In the genomic region with DNA sequence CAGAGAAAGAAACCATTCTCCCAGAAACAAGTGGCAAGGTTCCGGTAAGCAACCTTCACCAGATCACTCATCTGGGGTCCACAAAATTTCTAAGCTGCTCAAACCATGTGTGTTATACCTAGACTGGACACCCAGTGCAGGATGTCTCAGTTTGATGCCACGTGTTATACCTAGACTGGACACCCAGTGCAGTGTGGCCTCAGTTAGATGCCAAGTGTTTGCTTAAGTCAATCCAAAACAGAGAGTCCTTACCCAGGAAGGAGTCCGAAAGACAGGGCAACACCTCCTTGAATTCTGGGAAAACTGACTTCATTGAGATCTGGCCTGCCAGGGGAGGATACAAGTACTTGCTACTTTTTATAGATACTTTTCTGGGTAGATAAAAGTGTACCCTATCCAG, we compare ENCODE assay signal across 24 mouse cellular contexts.
"Had no signal": no experiment of that assay in that cellular context is flagged by ENCODE, and none has a peak within 500 bp of the region (broad histone marks: within the 10 kb centered on the region; RNA-seq: fewer than 3 reads in every experiment).

No protein-coding gene starts in this region.

- H3K4me3 ChIP-seq: liver, embryonic 12.5 days; lung, embryonic 15.5 days; megakaryocyte, embryonic 14.5 days; midbrain, embryonic 13.5 days; midbrain, embryonic 15.5 days; myocyte; neural tube, embryonic 13.5 days; neural tube, embryonic 15.5 days; stomach, embryonic 15.5 days had no signal

- H3K4me2 ChIP-seq: liver, embryonic 12.5 days; lung, embryonic 15.5 days; midbrain, embryonic 11.5 days; midbrain, embryonic 13.5 days; midbrain, embryonic 15.5 days; neural tube, embryonic 13.5 days; neural tube, embryonic 15.5 days; stomach, embryonic 15.5 days had no signal

- H3K36me3 ChIP-seq: liver, embryonic 12.5 days; lung, embryonic 15.5 days; midbrain, embryonic 13.5 days; midbrain, embryonic 15.5 days; neural tube, embryonic 13.5 days; neural tube, embryonic 15.5 days; stomach, embryonic 15.5 days had no signal

- H3K4me1 ChIP-seq: lung, embryonic 15.5 days; midbrain, embryonic 15.5 days; stomach, embryonic 15.5 days had no signal

- H3K27me3 ChIP-seq: liver, embryonic 12.5 days; lung, embryonic 15.5 days; megakaryocyte, embryonic 14.5 days; midbrain, embryonic 13.5 days; midbrain, embryonic 15.5 days; neural tube, embryonic 13.5 days; neural tube, embryonic 15.5 days; stomach, embryonic 15.5 days had no signal

- DNase-seq: lung, adult 2 months; lung, postnatal 14 days; lung, postnatal 36 days; retina, postnatal 1 day; right cerebral cortex, adult 18-20 months; right cerebral cortex, postnatal 25 days; right cerebral cortex, postnatal 4 days; thymus, adult 18-20 months; thymus, postnatal 14 days; thymus, postnatal 36 days had no signal

- H3K9ac ChIP-seq: liver, embryonic 12.5 days; liver, embryonic 14.5 days; lung, embryonic 15.5 days; midbrain, embryonic 13.5 days; midbrain, embryonic 15.5 days; neural tube, embryonic 13.5 days; neural tube, embryonic 15.5 days; stomach, embryonic 15.5 days had no signal

- ATAC-seq: liver, embryonic 12.5 days; lung, postnatal 0 days; midbrain, embryonic 13.5 days; midbrain, embryonic 15.5 days had no signal

- H3K9me3 ChIP-seq: liver, embryonic 12.5 days; lung, embryonic 15.5 days; megakaryocyte, embryonic 14.5 days; midbrain, embryonic 13.5 days; midbrain, embryonic 15.5 days; neural tube, embryonic 13.5 days; neural tube, embryonic 15.5 days; stomach, embryonic 15.5 days had no signal

- H3K27ac ChIP-seq: liver, embryonic 12.5 days; liver, embryonic 14.5 days; lung, embryonic 15.5 days; macrophage; midbrain, embryonic 13.5 days; midbrain, embryonic 15.5 days; neural tube, embryonic 13.5 days; neural tube, embryonic 15.5 days; stomach, embryonic 15.5 days; stomach, postnatal 0 days had no signal
